8 mouse cellular contexts compared by ENCODE assay signal in genomic region chr5:36989625-36989977, GRCm38 (mm10). TPM values are rescaled to one million over a fixed set of nuclear protein-coding genes. Genes with fewer than 3 reads are reported as not detected.
A peak's percentile ranks its signal among the peaks of the same experiment; 100 is the strongest.
DNase-seq lines count a peak whose midpoint lies in the region; ATAC-seq lines count a peak whose summit lies in the region.

No protein-coding gene starts in this region.

- intact Hi-C loops in heart, postnatal 25 days (cut with DNase I): no loop called here

- H3K9ac ChIP-seq in heart, embryonic 12.5 days: no peak overlapping the region
- 0 out of 2 replicates have a peak overlapping the region, but pooled peaks have one; percentile 22 for H3K9ac ChIP-seq in hindbrain, embryonic 15.5 days
- H3K9ac ChIP-seq in midbrain, embryonic 14.5 days (replicated peaks; ENCODE audit: low read length): no peak overlapping the region

- H3K4me1 ChIP-seq in heart, embryonic 12.5 days (replicated peaks): peaks cover 36% of the 10 kb centered on the region
- peaks cover 14% of the 10 kb centered on the region for H3K4me1 ChIP-seq in hindbrain, embryonic 15.5 days (replicated peaks)
- H3K4me1 ChIP-seq in midbrain, embryonic 14.5 days (ENCODE audit: control insufficient read depth, insufficient read depth, low read length): 0 out of 2 replicates have a peak, but pooled peaks cover 3% of the 10 kb centered on the region

- ATAC-seq in heart, embryonic 12.5 days (ENCODE audit: insufficient number of reproducible peaks, low FRiP score): no peak
- ATAC-seq in hindbrain, embryonic 15.5 days (ENCODE audit: low FRiP score, low read depth): no peak
- ATAC-seq in midbrain, embryonic 14.5 days (ENCODE audit: low FRiP score, low TSS enrichment): no peak

- WGBS in heart, embryonic 12.5 days: 9% methylated on average over 3 of the region's 3 CpGs
- 11% methylated on average over 3 of the region's 3 CpGs for WGBS in hindbrain, embryonic 15.5 days
- WGBS in midbrain, embryonic 14.5 days: 7% methylated on average over 3 of the region's 3 CpGs

- DNase-seq in heart, postnatal 25 days (ENCODE audit: low spot score): no peak
- DNase-seq in T-cell, adult 2 months (ENCODE audit: low spot score): peak; percentile 20
- no peak for DNase-seq in midbrain, embryonic 14.5 days
- DNase-seq in urinary bladder, postnatal 4 days (ENCODE audit: low spot score in 2 of 2): no peak
- no peak for DNase-seq in left cerebral cortex, adult 9 months (ENCODE audit: low spot score in 2 of 2)
- no peak for DNase-seq in embryo, embryonic 11 days

- H3K9me3 ChIP-seq in heart, embryonic 12.5 days (replicated peaks): no peaks in the 10 kb centered on the region
- no peaks in the 10 kb centered on the region for H3K9me3 ChIP-seq in hindbrain, embryonic 15.5 days
- H3K9me3 ChIP-seq in midbrain, embryonic 14.5 days (ENCODE audit: control insufficient read depth, low read length): no peaks in the 10 kb centered on the region

- no peaks in the 10 kb centered on the region for H3K36me3 ChIP-seq in heart, embryonic 12.5 days
- no peaks in the 10 kb centered on the region for H3K36me3 ChIP-seq in hindbrain, embryonic 15.5 days
- no peaks in the 10 kb centered on the region for H3K36me3 ChIP-seq in midbrain, embryonic 14.5 days (ENCODE audit: control insufficient read depth, insufficient read depth, low read length)

- no peak overlapping the region for H3K27ac ChIP-seq in heart, embryonic 12.5 days (ENCODE audit: poor library complexity, severe bottlenecking)
- no peak overlapping the region for H3K27ac ChIP-seq in hindbrain, embryonic 15.5 days (replicated peaks)
- H3K27ac ChIP-seq in midbrain, embryonic 14.5 days (replicated peaks; ENCODE audit: low read depth, low read length): no peak overlapping the region

- peak overlapping the region; percentile 81; the same call in 1 of the 2 replicates for H3K4me3 ChIP-seq in heart, embryonic 12.5 days
- peak overlapping the region; percentile 67 for H3K4me3 ChIP-seq in hindbrain, embryonic 15.5 days
- peak overlapping the region; percentile 68 for H3K4me3 ChIP-seq in midbrain, embryonic 14.5 days (replicated peaks; ENCODE audit: low read depth, low read length)

- peak overlapping the region; percentile 91 for H3K4me2 ChIP-seq in heart, embryonic 12.5 days
- peak overlapping the region; percentile 93 for H3K4me2 ChIP-seq in hindbrain, embryonic 15.5 days
- H3K4me2 ChIP-seq in midbrain, embryonic 14.5 days (ENCODE audit: low read length): peak overlapping the region; percentile 97

- no peaks in the 10 kb centered on the region for H3K27me3 ChIP-seq in heart, embryonic 12.5 days (replicated peaks)
- no peaks in the 10 kb centered on the region for H3K27me3 ChIP-seq in hindbrain, embryonic 15.5 days
- no peaks in the 10 kb centered on the region for H3K27me3 ChIP-seq in midbrain, embryonic 14.5 days (ENCODE audit: control insufficient read depth, insufficient read depth, low read length)

RNA-seq across cellular contexts. Expression of gene Wfs1, which starts 0.6 kb away (rescaled TPM):
- 32.0 and 32.7 TPM in 2 replicates for polyA plus RNA-seq in heart, embryonic 12.5 days (2016; fragmentation: Nextera tagmentation; extraction: Ambion mirVana)
- 100 to 1,000 TPM in 1 of 2 experiments, 10 to 100 TPM in 1; 79.0 to 107 TPM for total RNA-seq in heart, postnatal 25 days (2021)
- polyA plus RNA-seq in hindbrain, embryonic 15.5 days (2015; fragmentation: Nextera tagmentation; extraction: Ambion mirVana): 8.8 TPM in 2 replicates
- 4.6 and 5.2 TPM in 2 replicates for polyA plus RNA-seq in midbrain, embryonic 14.5 days (2014; fragmentation: Nextera tagmentation; extraction: Ambion mirVana)
